Mouse (Mus musculus) forebrain, embryonic 14.5 days (tissue): ENCODE results near the gene Gemin5. TPM values are rescaled to one million over a fixed set of nuclear protein-coding genes. Genes with fewer than 3 reads are reported as not detected.
"Not testable (repeated sequence)": the region's sequence is repeated elsewhere in the genome, so short reads cannot be mapped to it uniquely, and the experiment has no call there.

Experiments
- ATAC-seq: fragments of 200-750 bp; cut with Nextera tagmentation; 2 replicates; pipeline ENCODE4 v1.8.0; 2017; ENCODE audit warnings: mild to moderate bottlenecking, moderate library complexity
- DNase-seq: peaks from one replicate; pipeline ENCODE4 v3.0.0-alpha.2; 2015; ENCODE audit warnings: low spot score
- H3K27ac ChIP-seq: fragments of 300-500 bp; sonication (generic); 2 replicates; pipeline ENCODE4 v1.5.1; 2014; ENCODE audit warnings: low read depth, mild to moderate bottlenecking, control low read depth, low read length, moderate library complexity
- H3K27me3 ChIP-seq: fragments of 300-500 bp; sonication (generic); replicated peaks from 2 replicates; pipeline ENCODE4 v1.6.1; 2014; ENCODE audit warnings: low read length, control low read depth, mixed read lengths; ENCODE audit not compliant: control insufficient read depth, insufficient read depth
- H3K36me3 ChIP-seq: fragments of 300-500 bp; sonication (generic); 2 replicates; pipeline ENCODE4 v1.6.1; 2014; ENCODE audit warnings: low read length, control low read depth; ENCODE audit not compliant: control insufficient read depth, insufficient read depth
- H3K4me1 ChIP-seq: fragments of 300-500 bp; sonication (generic); 2 replicates; pipeline ENCODE4 v1.6.1; 2014; ENCODE audit warnings: antibody characterized with exemption, low read length, control low read depth; ENCODE audit not compliant: control insufficient read depth, insufficient read depth
- H3K4me2 ChIP-seq: fragments of 300-500 bp; sonication (generic); 2 replicates; pipeline ENCODE4 v1.6.1; 2014; ENCODE audit warnings: mild to moderate bottlenecking, control low read depth, low read length
- H3K4me3 ChIP-seq: fragments of 300-500 bp; sonication (generic); 2 replicates; pipeline ENCODE4 v1.5.1; 2014; ENCODE audit warnings: low read depth, low read length, control low read depth
- H3K9ac ChIP-seq: fragments of 300-500 bp; sonication (generic); 2 replicates; pipeline ENCODE4 v1.6.1; 2014; ENCODE audit warnings: mild to moderate bottlenecking, low read length, control low read depth, moderate library complexity
- H3K9me3 ChIP-seq: fragments of 300-500 bp; sonication (generic); replicated peaks from 2 replicates; pipeline ENCODE4 v1.6.1; 2016; ENCODE audit warnings: low read length, control low read depth, mixed read lengths; ENCODE audit not compliant: control insufficient read depth
- WGBS: fragments of 180-500 bp; shearing (Covaris S2); extraction: QIAGEN DNeasy Blood & Tissue Kit; methylation state at CpG from one replicate; pipeline ENCODE4 v1.1.7; 2014; 5-methylcytosine and 5-hydroxymethylcytosine counted together
- polyA plus RNA-seq: library from polyadenylated mRNA; unstranded; fragments of >200 nt; fragmentation: Nextera tagmentation; extraction: Ambion mirVana; gene quantifications from 2 replicates; pipeline ENCODE4 v1.2.1, GENCODE M21; 2014

Gemin5 gene
- polyA plus RNA-seq, 1 experiment from 2014 or later = 15.0 TPM

GRCm38 (mm10) chr11:58210321-58210886, 42.1 kb upstream of the Gemin5 start:
- Histone ChIP-seq H3K4me3 (no peak overlapping the region), H3K4me2 (no peak overlapping the region), H3K4me1 (no peaks in the 10 kb centered on the region), H3K27me3 (0 out of 2 replicates have a peak, but pooled peaks cover 6% of the 10 kb centered on the region), H3K36me3 (no peaks in the 10 kb centered on the region), H3K9me3 (no peaks in the 10 kb centered on the region), H3K9ac (no peak overlapping the region), H3K27ac (no peak overlapping the region)
- no peak for ATAC-seq
- DNase-seq = no peak
- 94% methylated on average over 1 of the region's 1 CpGs for WGBS

- Histone ChIP-seq H3K27me3 (no peaks in the 10 kb centered on the region), H3K27ac (no peak overlapping the region), H3K4me1 (no peaks in the 10 kb centered on the region), H3K4me2 (no peak overlapping the region), H3K36me3 (no peaks in the 10 kb centered on the region), H3K4me3 (no peak overlapping the region), H3K9me3 (no peaks in the 10 kb centered on the region), H3K9ac (no peak overlapping the region)
- 86% methylated on average over 12 of the region's 12 CpGs for WGBS
- no peak for DNase-seq
- no peak for ATAC-seq
Observed at GRCm38 (mm10) chr11:58201052-58201451, 32.7 kb upstream of the Gemin5 start.

GRCm38 (mm10) chr11:58200226-58200625, 31.9 kb upstream of the Gemin5 start:
- Histone ChIP-seq H3K9me3 (no peaks in the 10 kb centered on the region), H3K36me3 (no peaks in the 10 kb centered on the region), H3K4me3 (no peak overlapping the region), H3K9ac (no peak overlapping the region), H3K27ac (no peak overlapping the region), H3K4me1 (no peaks in the 10 kb centered on the region), H3K27me3 (no peaks in the 10 kb centered on the region), H3K4me2 (no peak overlapping the region)
- DNase-seq = no peak
- no peak for ATAC-seq
- 92% methylated on average over 4 of the region's 4 CpGs for WGBS

GRCm38 (mm10) chr11:58199229-58200037, 31.1 kb upstream of the Gemin5 start, which contains the start of the genes Igtp and Irgm2:
Igtp (plus strand) TSS chr11:58199556.
Irgm2 (plus strand) TSS chr11:58199618.
- H3K36me3 ChIP-seq, H3K9me3 ChIP-seq, H3K27ac ChIP-seq, H3K4me1 ChIP-seq, H3K27me3 ChIP-seq: not testable (repeated sequence)
- Histone ChIP-seq H3K4me2 (peak within 1 kb of the TSS; percentile 58), H3K4me3 (peak within 1 kb of the TSS; percentile 36), H3K9ac (peak within 1 kb of the TSS; percentile 52)
- peak; percentile 40 for DNase-seq
- ATAC-seq = peak; percentile 60; the same call in 1 of the 2 replicates
- WGBS = 5% methylated on average over 13 of the region's 15 CpGs

- Histone ChIP-seq H3K27ac (no peak overlapping the region), H3K27me3 (no peaks in the 10 kb centered on the region), H3K4me1 (no peaks in the 10 kb centered on the region), H3K9me3 (no peaks in the 10 kb centered on the region), H3K36me3 (no peaks in the 10 kb centered on the region), H3K4me3 (no peak overlapping the region), H3K9ac (no peak overlapping the region), H3K4me2 (peak overlapping the region; percentile 58)
- WGBS = 83% methylated on average over 4 of the region's 4 CpGs
- DNase-seq = no peak
- ATAC-seq = no peak
Observed at GRCm38 (mm10) chr11:58198663-58199062, 30.3 kb upstream of the Gemin5 start.

- H3K9me3 ChIP-seq = no peaks in the 10 kb centered on the region
- H3K27me3 ChIP-seq = no peaks in the 10 kb centered on the region
- no peaks in the 10 kb centered on the region for H3K36me3 ChIP-seq
- ATAC-seq = no peak
- no peak overlapping the region for H3K4me2 ChIP-seq
- 45% methylated on average over 4 of the region's 4 CpGs for WGBS
- no peaks in the 10 kb centered on the region for H3K4me1 ChIP-seq
- no peak overlapping the region for H3K4me3 ChIP-seq
- H3K9ac ChIP-seq = no peak overlapping the region
- H3K27ac ChIP-seq = no peak overlapping the region
- no peak for DNase-seq
Observed at GRCm38 (mm10) chr11:58193860-58194520, 25.7 kb upstream of the Gemin5 start.

- Histone ChIP-seq H3K27me3 (no peaks in the 10 kb centered on the region), H3K9me3 (no peaks in the 10 kb centered on the region), H3K27ac (no peak overlapping the region), H3K4me2 (no peak overlapping the region), H3K4me1 (no peaks in the 10 kb centered on the region), H3K36me3 (no peaks in the 10 kb centered on the region), H3K9ac (no peak overlapping the region), H3K4me3 (no peak overlapping the region)
- WGBS = 82% methylated on average over 3 of the region's 3 CpGs
- ATAC-seq (no peak), DNase-seq (no peak)
Observed at GRCm38 (mm10) chr11:58193326-58193725, 25.0 kb upstream of the Gemin5 start.

GRCm38 (mm10) chr11:58189675-58190074, 21.3 kb upstream of the Gemin5 start:
- ATAC-seq (no peak), DNase-seq (no peak)
- Histone ChIP-seq H3K4me2 (no peak overlapping the region), H3K4me1 (no peaks in the 10 kb centered on the region), H3K27me3 (no peaks in the 10 kb centered on the region), H3K9me3 (no peaks in the 10 kb centered on the region), H3K36me3 (no peaks in the 10 kb centered on the region), H3K27ac (no peak overlapping the region), H3K9ac (no peak overlapping the region), H3K4me3 (no peak overlapping the region)
- 93% methylated on average over 6 of the region's 6 CpGs for WGBS

GRCm38 (mm10) chr11:58183579-58183978, 15.2 kb upstream of the Gemin5 start:
- no peak overlapping the region for H3K4me2 ChIP-seq
- no peak for ATAC-seq
- no peak overlapping the region for H3K4me3 ChIP-seq
- no peaks in the 10 kb centered on the region for H3K27me3 ChIP-seq
- DNase-seq = no peak
- 95% methylated on average over 3 of the region's 3 CpGs for WGBS
- no peaks in the 10 kb centered on the region for H3K4me1 ChIP-seq
- H3K36me3 ChIP-seq = peaks cover 10% of the 10 kb centered on the region
- H3K9ac ChIP-seq = no peak overlapping the region
- no peaks in the 10 kb centered on the region for H3K9me3 ChIP-seq
- H3K27ac ChIP-seq = no peak overlapping the region
